Mouse (Mus musculus) right cerebral cortex, postnatal 10 days (tissue): ENCODE results near the gene Ostf1.
A peak's percentile ranks its signal among the peaks of the same experiment; 100 is the strongest.

Source experiments
- DNase-seq, 2 experiments: peaks; one replicate each; pipeline ENCODE4 v3.0.0; 2021; ENCODE audit warnings: low spot score in 2 of 2

Ostf1 gene

DNA sequence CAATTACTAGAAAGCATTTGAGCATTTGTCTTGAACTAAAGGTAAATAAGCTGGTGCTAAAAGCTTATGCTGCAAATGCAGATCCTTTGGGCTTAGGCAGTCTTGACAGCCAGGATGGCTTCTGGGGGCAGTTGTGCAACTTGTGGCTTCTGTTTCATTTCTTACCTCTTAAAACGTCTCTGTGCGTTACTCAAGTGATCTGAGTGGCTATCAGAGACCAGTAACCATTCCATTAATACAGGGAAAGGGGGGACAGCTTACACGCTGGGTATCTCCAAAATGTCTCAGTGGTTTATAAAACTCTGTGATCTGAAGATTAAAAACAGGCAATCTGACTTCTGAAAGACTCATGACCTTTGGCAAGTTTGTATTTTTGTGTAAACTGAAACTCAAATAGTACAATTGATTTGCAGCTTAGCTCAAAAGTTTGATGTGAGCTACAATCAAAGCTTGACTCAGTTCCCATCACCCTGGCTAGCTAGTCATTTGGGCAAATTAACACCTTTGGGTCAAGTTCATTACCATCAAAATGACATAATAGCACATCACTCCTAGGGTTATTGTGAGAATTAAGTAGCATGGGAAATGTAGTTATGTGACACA lies 62.7 kb downstream of the Ostf1 start:
- DNase-seq = no peak

DNA sequence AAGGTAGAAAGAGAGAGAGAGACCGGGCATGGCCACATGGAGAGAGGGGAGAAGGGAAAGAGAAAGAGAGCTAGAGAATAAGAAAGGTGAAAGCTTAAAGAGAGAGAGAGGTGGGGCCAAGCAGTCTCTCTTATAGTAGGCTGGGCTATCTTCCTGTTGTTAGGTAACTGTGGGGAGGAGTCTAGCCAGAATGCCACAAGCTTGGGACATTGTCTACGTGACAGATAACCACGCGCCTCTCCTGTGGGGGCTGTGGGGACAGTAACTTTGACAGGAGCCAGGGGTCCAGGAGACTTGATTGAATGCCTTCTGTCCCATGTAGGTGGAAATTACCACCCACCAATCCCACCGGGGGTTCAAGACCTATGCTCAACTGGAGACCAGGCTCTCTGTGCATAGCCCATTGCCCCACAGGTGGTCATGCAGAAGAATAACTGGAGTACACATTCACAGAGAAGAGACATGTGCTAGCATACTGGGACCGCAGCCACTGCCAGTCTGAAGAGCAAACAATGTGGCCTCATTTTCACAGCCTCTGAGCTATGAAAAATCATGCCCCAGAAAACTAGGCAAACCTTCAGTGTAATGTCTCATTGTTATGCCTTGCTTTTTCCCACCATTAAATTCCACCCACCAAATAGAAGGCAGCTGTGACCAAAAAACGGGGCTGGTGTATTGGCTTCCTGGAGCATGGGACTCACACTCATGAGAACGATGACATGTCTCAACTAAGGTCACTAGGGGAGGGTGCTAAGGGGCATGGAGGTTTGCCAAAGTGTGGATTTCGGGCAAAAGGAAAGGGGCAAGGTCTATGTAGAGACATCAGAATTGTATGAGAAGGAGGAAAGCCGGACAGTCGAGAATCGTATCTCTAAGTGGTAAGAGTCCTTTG lies 63.4 kb downstream of the Ostf1 start:
- no peak for DNase-seq

DNA sequence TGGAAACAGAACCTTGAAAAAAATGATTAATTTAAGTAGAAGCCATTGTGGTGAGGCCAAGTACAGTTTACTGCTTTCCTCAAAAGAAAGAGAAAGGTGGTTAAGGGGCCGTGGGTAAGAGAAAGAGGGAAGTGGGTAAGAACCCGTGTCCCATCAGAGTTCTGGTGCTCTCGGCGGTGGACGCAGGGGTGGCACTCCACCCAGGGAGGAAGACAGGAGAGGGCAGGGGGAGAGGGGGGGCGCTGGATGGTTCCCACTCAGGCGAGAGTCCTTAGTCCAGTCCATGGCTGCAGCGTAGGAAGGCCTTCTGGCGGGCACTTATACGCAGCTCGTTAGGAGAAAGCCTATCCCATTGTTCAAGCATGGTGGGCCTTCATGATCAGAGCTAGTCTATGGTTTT lies 64.1 kb downstream of the Ostf1 start:
- DNase-seq = no peak

DNA sequence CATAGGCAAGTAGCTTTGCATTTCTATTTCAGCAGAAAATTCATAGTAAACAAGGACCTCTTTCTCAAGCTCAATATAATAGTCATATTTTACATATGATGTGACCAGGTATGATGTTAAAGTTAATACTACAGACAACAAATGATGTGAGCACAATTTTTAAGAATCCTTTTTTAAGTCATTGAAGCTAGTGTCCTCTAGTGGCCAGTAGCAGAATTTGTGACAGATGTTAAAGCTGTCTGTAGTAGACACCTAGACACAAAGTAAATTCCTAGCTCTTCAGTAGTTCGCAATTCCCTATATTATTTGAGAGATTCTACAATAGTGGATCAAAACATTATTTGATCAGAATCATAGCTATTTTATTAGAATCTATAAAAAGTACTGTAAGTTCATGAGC lies 73.9 kb downstream of the Ostf1 start:
- no peak for DNase-seq

DNA sequence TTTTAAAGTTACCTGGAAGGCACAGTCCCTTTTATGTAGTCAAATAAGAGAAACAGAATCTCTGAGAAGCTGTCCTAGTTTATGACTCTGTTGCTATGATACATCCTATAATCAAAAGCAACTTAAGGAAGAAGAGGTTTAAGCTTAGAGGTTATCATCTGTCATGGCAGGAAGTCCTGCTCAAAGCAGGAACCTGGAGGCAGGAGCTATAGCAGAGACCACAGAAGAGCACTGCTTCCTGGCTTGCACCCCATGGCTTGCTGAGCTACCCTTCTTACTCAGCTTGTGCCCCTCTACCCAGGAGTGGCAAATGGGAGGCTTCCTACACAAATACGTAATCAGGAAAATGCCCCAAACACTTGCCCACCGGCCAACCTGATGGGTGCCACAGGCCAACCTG lies 76.0 kb downstream of the Ostf1 start:
- DNase-seq = no peak

DNA sequence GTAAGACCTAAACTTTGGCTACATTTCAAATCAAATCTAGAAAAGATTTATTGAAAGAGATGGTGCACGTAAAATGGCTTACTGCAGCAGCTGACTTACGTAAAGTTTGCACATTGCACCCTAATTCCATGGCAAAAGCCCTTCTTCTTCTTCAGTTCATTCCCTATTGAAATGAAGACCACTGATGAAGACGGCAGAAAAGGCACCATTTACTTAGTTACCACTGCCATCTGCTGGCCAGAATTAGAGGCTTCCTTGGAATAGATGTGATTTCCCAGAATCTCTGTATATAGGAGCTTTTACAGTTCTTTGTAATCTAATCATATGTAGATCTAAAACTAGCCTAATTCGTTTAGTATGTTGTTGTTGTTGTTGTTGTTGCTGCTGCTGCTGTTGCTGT lies 83.0 kb downstream of the Ostf1 start:
- peak; percentile 83 to 86 for DNase-seq
